Mouse (Mus musculus) midbrain, embryonic 11.5 days (tissue): ENCODE data around the gene Adra1b. TPM values are rescaled to one million over a fixed set of nuclear protein-coding genes. Genes with fewer than 3 reads are reported as not detected.

Experiments used
- ATAC-seq: fragments of 200-750 bp; cut with Nextera tagmentation; 2 replicates; pipeline ENCODE4 v1.8.0; 2017; ENCODE audit warnings: moderate TSS enrichment, moderate library complexity; ENCODE audit not compliant: low FRiP score
- DNase-seq: peaks from one replicate; pipeline ENCODE4 v3.0.0; 2015; ENCODE audit warnings: low spot score; ENCODE audit errors: missing footprints
- H3K27ac ChIP-seq: fragments of 300-500 bp; sonication (generic); 2 replicates; pipeline ENCODE4 v1.5.1; 2014; ENCODE audit warnings: low read depth, low read length
- H3K27me3 ChIP-seq: fragments of 300-500 bp; sonication (generic); 2 replicates; pipeline ENCODE4 v1.6.1; 2014; ENCODE audit warnings: mild to moderate bottlenecking, low read length, moderate library complexity, mixed read lengths; ENCODE audit not compliant: control insufficient read depth, insufficient read depth
- H3K36me3 ChIP-seq: fragments of 300-500 bp; sonication (generic); 2 replicates; pipeline ENCODE4 v1.6.1; 2014; ENCODE audit warnings: mild to moderate bottlenecking, low read length, moderate library complexity, mixed read lengths; ENCODE audit not compliant: control insufficient read depth, insufficient read depth
- H3K4me1 ChIP-seq: fragments of 300-500 bp; sonication (generic); 2 replicates; pipeline ENCODE4 v1.6.1; 2014; ENCODE audit warnings: low read length; ENCODE audit not compliant: control insufficient read depth, insufficient read depth
- H3K4me2 ChIP-seq: fragments of 300-500 bp; sonication (generic); 2 replicates; pipeline ENCODE4 v1.6.1; 2014; ENCODE audit warnings: mild to moderate bottlenecking, moderate library complexity
- H3K4me3 ChIP-seq: fragments of 300-500 bp; sonication (generic); 2 replicates; pipeline ENCODE4 v1.5.1; 2014; ENCODE audit warnings: low read depth, low read length
- H3K9ac ChIP-seq: fragments of 300-500 bp; sonication (generic); 2 replicates; pipeline ENCODE4 v1.6.1; 2014; ENCODE audit warnings: low read length
- H3K9me3 ChIP-seq: fragments of 300-500 bp; sonication (generic); 2 replicates; pipeline ENCODE4 v1.6.1; 2016; ENCODE audit warnings: low read length; ENCODE audit not compliant: control insufficient read depth
- WGBS: fragments of 180-500 bp; shearing (Covaris S2); extraction: QIAGEN DNeasy Blood & Tissue Kit; methylation state at CpG from one replicate; pipeline ENCODE4 v1.1.7; 2014; 5-methylcytosine and 5-hydroxymethylcytosine counted together
- polyA plus RNA-seq: library from polyadenylated mRNA; unstranded; fragments of >200 nt; fragmentation: Nextera tagmentation; extraction: Ambion mirVana; gene quantifications from 2 replicates; pipeline ENCODE4 v1.2.1, GENCODE M21; 2014

The Adra1b gene
- polyA plus RNA-seq, 1 experiment from 2014 or later = 0.31 TPM

- H3K4me1 ChIP-seq = no peaks in the 10 kb centered on the region
- no peak for ATAC-seq
These were observed 13.4 kb downstream of the Adra1b start for GRCm38 (mm10) chr11:43887597-43887996.

GRCm38 (mm10) chr11:43884521-43884920, 16.5 kb downstream of the Adra1b start:
- Histone ChIP-seq H3K27me3 (no peaks in the 10 kb centered on the region), H3K9ac (no peak overlapping the region), H3K36me3 (no peaks in the 10 kb centered on the region), H3K9me3 (no peaks in the 10 kb centered on the region), H3K4me1 (no peaks in the 10 kb centered on the region), H3K27ac (no peak overlapping the region), H3K4me2 (no peak overlapping the region), H3K4me3 (no peak overlapping the region)
- ATAC-seq = no peak
- DNase-seq = no peak

More at GRCm38 (mm10) chr11:43887597-43887996, 13.4 kb downstream of the Adra1b start:
- DNase-seq = no peak
- Histone ChIP-seq H3K4me3 (no peak overlapping the region), H3K4me2 (no peak overlapping the region), H3K9me3 (no peaks in the 10 kb centered on the region), H3K9ac (no peak overlapping the region), H3K27me3 (no peaks in the 10 kb centered on the region), H3K36me3 (no peaks in the 10 kb centered on the region), H3K27ac (no peak overlapping the region)

- Histone ChIP-seq H3K4me3 (no peak overlapping the region), H3K27ac (no peak overlapping the region), H3K36me3 (no peaks in the 10 kb centered on the region), H3K9ac (no peak overlapping the region), H3K9me3 (no peaks in the 10 kb centered on the region), H3K4me2 (no peak overlapping the region), H3K4me1 (no peaks in the 10 kb centered on the region), H3K27me3 (no peaks in the 10 kb centered on the region)
- 84% methylated on average over 5 of the region's 5 CpGs for WGBS
- no peak for DNase-seq
- no peak for ATAC-seq
These were observed 17.3 kb downstream of the Adra1b start for GRCm38 (mm10) chr11:43883641-43884181.

DNA sequence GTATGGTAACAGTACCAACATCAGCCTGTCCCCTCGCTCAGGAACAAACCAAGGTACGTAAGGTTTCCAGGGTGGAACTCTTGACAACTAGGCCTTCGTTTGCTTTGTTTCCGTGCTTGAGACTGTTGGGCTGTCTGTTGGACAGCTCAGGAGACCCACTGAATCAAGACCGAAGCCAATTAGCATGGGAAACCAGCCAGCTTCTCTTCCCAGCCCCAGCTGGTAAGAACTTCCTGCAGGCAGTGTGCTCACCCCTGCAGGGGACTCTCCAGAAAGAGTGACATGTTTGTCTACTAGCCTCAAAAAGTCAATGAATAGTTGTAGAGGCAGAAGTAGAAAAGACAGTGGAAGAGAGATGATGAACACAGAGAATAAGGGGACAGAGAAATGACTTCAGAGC, 23.8 kb downstream of the Adra1b start:
- Histone ChIP-seq H3K9me3 (no peaks in the 10 kb centered on the region), H3K27ac (no peak overlapping the region), H3K4me3 (no peak overlapping the region), H3K9ac (no peak overlapping the region), H3K27me3 (no peaks in the 10 kb centered on the region), H3K4me1 (no peaks in the 10 kb centered on the region), H3K36me3 (no peaks in the 10 kb centered on the region), H3K4me2 (no peak overlapping the region)
- WGBS = 89% methylated on average over 5 of the region's 5 CpGs
- ATAC-seq (no peak), DNase-seq (no peak)

- no peak for ATAC-seq
- 84% methylated on average over 4 of the region's 4 CpGs for WGBS
- Histone ChIP-seq H3K36me3 (no peaks in the 10 kb centered on the region), H3K9ac (no peak overlapping the region), H3K27ac (no peak overlapping the region), H3K4me3 (no peak overlapping the region), H3K9me3 (no peaks in the 10 kb centered on the region), H3K4me1 (no peaks in the 10 kb centered on the region), H3K4me2 (no peak overlapping the region), H3K27me3 (no peaks in the 10 kb centered on the region)
- no peak for DNase-seq
These were observed 33.2 kb downstream of the Adra1b start for GRCm38 (mm10) chr11:43867721-43868281.

- no peak overlapping the region for H3K4me2 ChIP-seq
- DNase-seq (no peak), ATAC-seq (no peak)
- no peak overlapping the region for H3K9ac ChIP-seq
- H3K36me3 ChIP-seq = no peaks in the 10 kb centered on the region
- no peak overlapping the region for H3K4me3 ChIP-seq
- no peaks in the 10 kb centered on the region for H3K4me1 ChIP-seq
- H3K27ac ChIP-seq = no peak overlapping the region
- no peaks in the 10 kb centered on the region for H3K27me3 ChIP-seq
- 84% methylated on average over 6 of the region's 6 CpGs for WGBS
- no peaks in the 10 kb centered on the region for H3K9me3 ChIP-seq
These were observed 35.5 kb downstream of the Adra1b start for GRCm38 (mm10) chr11:43865298-43866165.

- no peak overlapping the region for H3K4me2 ChIP-seq
- no peak for DNase-seq
- no peak overlapping the region for H3K9ac ChIP-seq
- no peaks in the 10 kb centered on the region for H3K27me3 ChIP-seq
- no peaks in the 10 kb centered on the region for H3K4me1 ChIP-seq
- 74% methylated on average over 6 of the region's 6 CpGs for WGBS
- H3K9me3 ChIP-seq = no peaks in the 10 kb centered on the region
- no peak for ATAC-seq
- no peaks in the 10 kb centered on the region for H3K36me3 ChIP-seq
- H3K4me3 ChIP-seq = no peak overlapping the region
- no peak overlapping the region for H3K27ac ChIP-seq
These were observed 48.0 kb downstream of the Adra1b start for GRCm38 (mm10) chr11:43853046-43853445.

- no peaks in the 10 kb centered on the region for H3K4me1 ChIP-seq
- no peaks in the 10 kb centered on the region for H3K27me3 ChIP-seq
These were observed 53.0 kb downstream of the Adra1b start for GRCm38 (mm10) chr11:43848056-43848455.

GRCm38 (mm10) chr11:43841596-43841995, 59.4 kb downstream of the Adra1b start:
- DNase-seq = no peak
- H3K27ac ChIP-seq = no peak overlapping the region
- H3K9me3 ChIP-seq = no peaks in the 10 kb centered on the region
- no peaks in the 10 kb centered on the region for H3K4me1 ChIP-seq
- no peak for ATAC-seq
- no peak overlapping the region for H3K9ac ChIP-seq
- peaks cover 7% of the 10 kb centered on the region for H3K27me3 ChIP-seq
- H3K36me3 ChIP-seq = no peaks in the 10 kb centered on the region
- H3K4me2 ChIP-seq = no peak overlapping the region
- WGBS = 64% methylated on average over 10 of the region's 10 CpGs
- no peak overlapping the region for H3K4me3 ChIP-seq

More at GRCm38 (mm10) chr11:43848056-43848455, 53.0 kb downstream of the Adra1b start:
- Histone ChIP-seq H3K4me2 (no peak overlapping the region), H3K4me3 (no peak overlapping the region), H3K9ac (no peak overlapping the region), H3K9me3 (no peaks in the 10 kb centered on the region), H3K27ac (no peak overlapping the region), H3K36me3 (no peaks in the 10 kb centered on the region)
- no peak for DNase-seq
- ATAC-seq = no peak
- 92% methylated on average over 4 of the region's 4 CpGs for WGBS
